Mouse (Mus musculus) duodenum, adult 2 months (tissue): Measurements from ENCODE around the gene Myo6. TPM values are rescaled to one million over a fixed set of nuclear protein-coding genes. Genes with fewer than 3 reads are reported as not detected.

Source experiments
- polyA plus RNA-seq: library from polyadenylated mRNA; depleted of rRNA; stranded (reverse); fragments of >200 nt; gene quantifications from 2 replicates; pipeline ENCODE4 v1.2.3, GENCODE M21; 2012; ENCODE audit warnings: low replicate concordance; rRNA removed

The Myo6 gene
- 22.7 and 26.6 TPM in 2 replicates for polyA plus RNA-seq

DNA sequence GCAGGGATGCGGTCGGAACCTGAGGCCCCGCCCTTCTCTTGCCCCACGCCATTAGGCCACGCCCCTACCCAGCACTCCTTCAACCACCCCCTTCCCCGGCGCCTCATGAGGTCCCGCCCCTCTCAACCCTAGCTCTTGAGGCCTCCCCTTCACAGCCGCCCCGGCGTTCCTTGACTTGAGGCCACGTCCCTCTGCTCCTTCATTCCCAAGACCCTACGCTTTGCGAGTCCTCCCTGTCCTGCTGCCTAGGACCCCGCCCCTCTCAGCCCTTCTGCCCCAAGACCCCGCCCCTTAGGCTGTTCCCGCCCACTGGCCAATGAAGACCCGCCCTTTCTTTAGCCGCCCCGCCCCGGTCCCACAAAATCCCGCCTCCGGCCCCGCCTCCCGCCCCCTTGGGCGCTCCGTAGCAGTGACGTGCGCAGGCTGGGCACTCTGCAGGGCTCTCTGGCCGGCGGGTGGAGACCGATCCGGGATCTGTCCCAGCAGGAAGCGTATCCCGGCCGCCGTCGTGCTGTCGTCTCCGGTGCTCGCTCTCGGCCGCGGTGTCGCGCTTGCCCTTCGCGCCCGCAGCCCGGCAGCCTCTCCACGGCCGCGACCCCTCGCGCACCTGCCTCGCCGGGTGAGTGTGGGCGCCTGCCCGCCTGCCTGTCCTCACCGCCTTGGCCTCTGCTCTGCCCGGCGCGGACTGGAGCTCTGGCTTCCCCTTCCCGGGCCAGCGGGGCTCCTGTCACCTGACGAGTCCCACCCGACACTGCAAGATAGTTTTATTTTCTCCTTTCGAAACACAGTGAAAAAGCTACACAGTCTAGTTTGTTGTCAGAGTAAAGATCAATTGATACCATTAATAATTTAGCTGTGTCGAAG lies at the start of gene Myo6:
TSS of gene Myo6 (plus strand) at position 421 of the 864 bp plus-strand sequence.

Other genes with a start within 250 kb of the Myo6 start
- 0.64 and 0.74 TPM in 2 replicates for gene Filip1, start 152.2 kb upstream of the Myo6 start, polyA plus RNA-seq
- gene Senp6, start 98.1 kb upstream of the Myo6 start, polyA plus RNA-seq: 13.3 and 15.8 TPM in 2 replicates